Mouse (Mus musculus) cortical plate, adult 2 months (tissue): ENCODE results near the gene Rhebl1. TPM values are rescaled to one million over a fixed set of nuclear protein-coding genes. Genes with fewer than 3 reads are reported as not detected.
"Not testable (repeated sequence)": the region's sequence is repeated elsewhere in the genome, so short reads cannot be mapped to it uniquely, and the experiment has no call there.

Source experiments
- H3K27ac ChIP-seq: fragments of 200-500 bp; 2 replicates; pipeline ENCODE4 v1.5.1; 2012; ENCODE audit warnings: low read length, control low read depth, inconsistent platforms; ENCODE audit not compliant: insufficient read depth
- H3K4me1 ChIP-seq: fragments of 200-500 bp; 2 replicates; pipeline ENCODE4 v1.6.1; 2011; ENCODE audit warnings: low read length; ENCODE audit not compliant: control insufficient read depth, insufficient read depth
- H3K4me3 ChIP-seq: fragments of 200-500 bp; 2 replicates; pipeline ENCODE4 v1.5.1; 2011; ENCODE audit warnings: mild to moderate bottlenecking, low read length, control low read depth; ENCODE audit not compliant: insufficient read depth
- CTCF ChIP-seq: fragments of 200-500 bp; IDR thresholded peaks from 2 replicates; pipeline ENCODE4 v1.5.1; 2011; ENCODE audit warnings: mild to moderate bottlenecking, control low read depth, low read length; ENCODE audit not compliant: insufficient read depth; ENCODE audit errors: extremely low read depth
- POLR2A ChIP-seq: fragments of 200-500 bp; IDR thresholded peaks from 2 replicates; pipeline ENCODE4 v1.6.1; 2011; ENCODE audit warnings: mild to moderate bottlenecking, low read length, control low read depth; ENCODE audit not compliant: insufficient read depth; ENCODE audit errors: extremely low read depth
- polyA plus RNA-seq: library from polyadenylated mRNA; depleted of rRNA; stranded (reverse); fragments of >200 nt; gene quantifications from 2 replicates; pipeline ENCODE4 v1.2.3, GENCODE M21; 2012

Gene Rhebl1
- polyA plus RNA-seq, 1 experiment: 18.3 TPM

- no peak overlapping the region for H3K27ac ChIP-seq
- TF ChIP-seq CTCF (no peak), POLR2A (peak; percentile 37; the same call in 1 of the 2 replicates)
- peaks cover 2% of the 10 kb centered on the region; the same call in 1 of the 2 replicates for H3K4me1 ChIP-seq
- no peak overlapping the region for H3K4me3 ChIP-seq
Observed at GRCm38 (mm10) chr15:98930017-98930734, 35.8 kb upstream of the Rhebl1 start.

GRCm38 (mm10) chr15:98928598-98929240, 34.4 kb upstream of the Rhebl1 start:
- TF ChIP-seq CTCF (peak; percentile 83), POLR2A (no peak)
- Histone ChIP-seq H3K4me1 (peaks cover 2% of the 10 kb centered on the region; the same call in 1 of the 2 replicates), H3K4me3 (no peak overlapping the region), H3K27ac (0 out of 2 replicates have a peak overlapping the region, but pooled peaks have one; percentile 31)

- no peak overlapping the region for H3K4me3 ChIP-seq
- H3K4me1 ChIP-seq: peaks cover 2% of the 10 kb centered on the region; the same call in 1 of the 2 replicates
- H3K27ac ChIP-seq: no peak overlapping the region
- TF ChIP-seq CTCF (no peak), POLR2A (no peak)
Observed at GRCm38 (mm10) chr15:98927566-98927965, 33.2 kb upstream of the Rhebl1 start.

GRCm38 (mm10) chr15:98924682-98925081, 30.3 kb upstream of the Rhebl1 start:
- TF ChIP-seq POLR2A (no peak), CTCF (no peak)
- no peak overlapping the region for H3K4me3 ChIP-seq
- H3K27ac ChIP-seq: no peak overlapping the region
- H3K4me1 ChIP-seq: no peaks in the 10 kb centered on the region

- Histone ChIP-seq H3K4me1 (no peaks in the 10 kb centered on the region), H3K27ac (no peak overlapping the region), H3K4me3 (no peak overlapping the region)
- TF ChIP-seq CTCF (no peak), POLR2A (no peak)
Observed at GRCm38 (mm10) chr15:98923031-98923537, 28.7 kb upstream of the Rhebl1 start.

GRCm38 (mm10) chr15:98922581-98922980, 28.2 kb upstream of the Rhebl1 start:
- TF ChIP-seq CTCF (no peak), POLR2A (no peak)
- Histone ChIP-seq H3K4me3 (no peak overlapping the region), H3K4me1 (no peaks in the 10 kb centered on the region), H3K27ac (no peak overlapping the region)

GRCm38 (mm10) chr15:98921510-98921909, 27.2 kb upstream of the Rhebl1 start:
- Histone ChIP-seq H3K4me3 (no peak overlapping the region), H3K4me1 (no peaks in the 10 kb centered on the region), H3K27ac (no peak overlapping the region)
- no peak for TF ChIP-seq POLR2A

- H3K27ac ChIP-seq, H3K4me1 ChIP-seq: not testable (repeated sequence)
- H3K4me3 ChIP-seq: peak overlapping the region; percentile 74
Observed at GRCm38 (mm10) chr15:98918499-98918895, 24.2 kb upstream of the Rhebl1 start.

GRCm38 (mm10) chr15:98917538-98918498, 23.5 kb upstream of the Rhebl1 start, which contains the start of gene Lmbr1l:
Lmbr1l (minus strand) TSS chr15:98918231.
- 0 out of 2 replicates have a peak within 1 kb of the TSS, but pooled peaks have one; percentile 22 for H3K27ac ChIP-seq
- H3K4me1 ChIP-seq: no peaks in the 10 kb centered on the region
- H3K4me3 ChIP-seq: peak within 1 kb of the TSS; percentile 74
- TF ChIP-seq POLR2A (peak; percentile 91), CTCF (no peak)
